Mouse (Mus musculus) forebrain, embryonic 13.5 days (tissue): ENCODE data around the gene AY761185. TPM values are rescaled to one million over a fixed set of nuclear protein-coding genes. Genes with fewer than 3 reads are reported as not detected.
"Not testable (repeated sequence)": the region's sequence is repeated elsewhere in the genome, so short reads cannot be mapped to it uniquely, and the experiment has no call there.

ENCODE experiments used
- ATAC-seq: fragments of 200-750 bp; cut with Nextera tagmentation; 2 replicates; pipeline ENCODE4 v1.8.0; 2017
- H3K27ac ChIP-seq: fragments of 300-500 bp; sonication (generic); 2 replicates; pipeline ENCODE4 v1.5.1; 2015; ENCODE audit warnings: inconsistent platforms, mild to moderate bottlenecking, moderate library complexity
- H3K27me3 ChIP-seq: fragments of 300-500 bp; sonication (generic); 2 replicates; pipeline ENCODE4 v1.6.1; 2015; ENCODE audit warnings: mild to moderate bottlenecking, inconsistent platforms
- H3K36me3 ChIP-seq: fragments of 300-500 bp; sonication (generic); 2 replicates; pipeline ENCODE4 v1.6.1; 2015; ENCODE audit warnings: mild to moderate bottlenecking, inconsistent platforms; ENCODE audit not compliant: poor library complexity, severe bottlenecking
- H3K4me1 ChIP-seq: fragments of 300-500 bp; sonication (generic); 2 replicates; pipeline ENCODE4 v1.6.1; 2015; ENCODE audit warnings: inconsistent platforms
- H3K4me2 ChIP-seq: fragments of 300-500 bp; sonication (generic); 2 replicates; pipeline ENCODE4 v1.6.1; 2015; ENCODE audit warnings: inconsistent platforms, mild to moderate bottlenecking, moderate library complexity
- H3K4me3 ChIP-seq: fragments of 300-500 bp; sonication (generic); 2 replicates; pipeline ENCODE4 v1.5.1; 2015; ENCODE audit warnings: mild to moderate bottlenecking, inconsistent platforms
- H3K9ac ChIP-seq: fragments of 300-500 bp; sonication (generic); 2 replicates; pipeline ENCODE4 v1.6.1; 2015; ENCODE audit warnings: mild to moderate bottlenecking, inconsistent platforms
- H3K9me3 ChIP-seq: fragments of 300-500 bp; sonication (generic); replicated peaks from 2 replicates; pipeline ENCODE4 v1.6.1; 2016; ENCODE audit warnings: inconsistent platforms
- WGBS: fragments of 180-500 bp; shearing (Covaris S2); methylation state at CpG from one replicate; pipeline ENCODE4 v1.1.7; 2015; 5-methylcytosine and 5-hydroxymethylcytosine counted together
- polyA plus RNA-seq: library from polyadenylated mRNA; unstranded; fragments of >200 nt; fragmentation: Nextera tagmentation; extraction: Ambion mirVana; gene quantifications from 2 replicates; pipeline ENCODE4 v1.2.1, GENCODE M21; 2015

AY761185 gene
- polyA plus RNA-seq: not detected in 2 replicates

GRCm38 (mm10) chr8:20944610-20945009, at the start of gene AY761185:
AY761185 (minus strand) TSS chr8:20944710.
- Histone ChIP-seq H3K4me3 (no peak within 1 kb of the TSS), H3K4me2 (no peak within 1 kb of the TSS), H3K9ac (no peak within 1 kb of the TSS), H3K27ac (no peak within 1 kb of the TSS), H3K27me3 (no peaks in the 10 kb centered on the region), H3K9me3 (peaks cover 29% of the 10 kb centered on the region), H3K4me1 (no peaks in the 10 kb centered on the region), H3K36me3 (no peaks in the 10 kb centered on the region)
- WGBS: 73% methylated on average over 3 of the region's 3 CpGs
- ATAC-seq: no peak

DNA sequence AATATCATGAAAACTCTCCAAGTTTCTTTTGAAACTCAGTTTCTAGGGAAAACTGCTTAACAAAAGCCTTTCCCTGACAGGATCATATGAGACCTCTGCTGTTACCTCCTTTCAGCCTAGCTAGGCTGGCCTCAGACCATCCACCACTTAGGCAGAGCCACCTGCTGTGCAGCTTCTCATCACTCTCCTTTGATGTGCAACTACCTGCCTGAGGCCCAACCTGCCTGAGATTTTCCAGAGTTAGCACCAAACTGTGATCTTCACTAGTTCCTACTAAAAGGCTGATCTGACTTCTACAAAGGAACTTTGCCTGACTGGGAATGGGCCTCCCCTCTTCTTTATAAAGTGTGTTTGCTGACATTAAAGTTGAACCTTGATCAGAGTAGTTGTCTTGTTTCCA, 49.5 kb upstream of the AY761185 start:
- not testable (repeated sequence) for H3K4me3 ChIP-seq, H3K4me1 ChIP-seq, H3K27ac ChIP-seq, H3K9ac ChIP-seq, H3K4me2 ChIP-seq, H3K27me3 ChIP-seq, ATAC-seq, H3K36me3 ChIP-seq, H3K9me3 ChIP-seq

GRCm38 (mm10) chr8:20979846-20980245, 35.3 kb upstream of the AY761185 start:
- H3K4me3 ChIP-seq: no peak overlapping the region
- H3K9me3 ChIP-seq: peaks cover 4% of the 10 kb centered on the region
- no peak overlapping the region for H3K9ac ChIP-seq
- no peak overlapping the region for H3K27ac ChIP-seq
- no peaks in the 10 kb centered on the region for H3K27me3 ChIP-seq
- 26% methylated on average over 1 of the region's 1 CpGs for WGBS
- no peak for ATAC-seq
- H3K4me1 ChIP-seq: no peaks in the 10 kb centered on the region
- H3K36me3 ChIP-seq: no peaks in the 10 kb centered on the region
- no peak overlapping the region for H3K4me2 ChIP-seq

- H3K27me3 ChIP-seq: no peaks in the 10 kb centered on the region
- no peaks in the 10 kb centered on the region for H3K4me1 ChIP-seq
- H3K9ac ChIP-seq: no peak overlapping the region
- H3K27ac ChIP-seq: no peak overlapping the region
- no peak overlapping the region for H3K4me3 ChIP-seq
- H3K36me3 ChIP-seq: no peaks in the 10 kb centered on the region
- no peak overlapping the region for H3K4me2 ChIP-seq
- peaks cover 11% of the 10 kb centered on the region for H3K9me3 ChIP-seq
- no peak for ATAC-seq
- 81% methylated on average over 2 of the region's 2 CpGs for WGBS
These were observed 20.0 kb upstream of the AY761185 start for GRCm38 (mm10) chr8:20964531-20964930.

DNA sequence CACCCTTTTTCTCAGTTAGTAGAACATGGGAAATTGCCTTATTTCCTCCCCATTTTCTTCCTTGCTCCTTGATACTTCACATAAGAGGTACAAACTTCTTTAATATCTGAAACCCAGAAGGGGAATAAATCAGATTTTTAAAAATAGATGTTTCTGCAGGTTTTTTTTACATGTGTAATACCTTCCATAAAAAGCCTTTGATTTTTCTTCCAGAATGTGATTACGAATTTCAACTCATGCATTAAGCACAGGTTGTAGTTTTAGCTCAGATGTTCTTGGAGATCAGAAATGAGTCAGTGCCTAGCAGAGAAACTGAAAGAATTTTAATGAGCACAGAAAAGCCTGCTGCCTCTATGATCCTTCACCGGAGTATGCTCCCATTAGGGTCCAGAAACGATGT, 22.5 kb downstream of the AY761185 start, which contains the start of gene Gm6040:
TSS of gene Gm6040 (minus strand) at position 101 of the 400 bp plus-strand sequence.
- Histone ChIP-seq H3K4me2 (no peak within 1 kb of the TSS), H3K4me1 (no peaks in the 10 kb centered on the region), H3K36me3 (no peaks in the 10 kb centered on the region), H3K27ac (no peak within 1 kb of the TSS), H3K9ac (no peak within 1 kb of the TSS), H3K4me3 (no peak within 1 kb of the TSS), H3K27me3 (no peaks in the 10 kb centered on the region), H3K9me3 (peaks cover 46% of the 10 kb centered on the region)
- ATAC-seq: no peak
- WGBS: 75% methylated on average over 3 of the region's 3 CpGs

GRCm38 (mm10) chr8:20912288-20912687, 32.2 kb downstream of the AY761185 start:
- 85% methylated on average over 1 of the region's 1 CpGs for WGBS
- no peak for ATAC-seq
- no peak overlapping the region for H3K27ac ChIP-seq
- H3K27me3 ChIP-seq: no peaks in the 10 kb centered on the region
- H3K4me2 ChIP-seq: no peak overlapping the region
- no peaks in the 10 kb centered on the region for H3K4me1 ChIP-seq
- no peaks in the 10 kb centered on the region for H3K36me3 ChIP-seq
- H3K9ac ChIP-seq: no peak overlapping the region
- peaks cover 26% of the 10 kb centered on the region for H3K9me3 ChIP-seq
- no peak overlapping the region for H3K4me3 ChIP-seq

GRCm38 (mm10) chr8:20908256-20908655, 36.3 kb downstream of the AY761185 start:
- ATAC-seq: no peak
- Histone ChIP-seq H3K4me2 (no peak overlapping the region), H3K9me3 (peaks cover 21% of the 10 kb centered on the region), H3K27ac (no peak overlapping the region), H3K4me3 (no peak overlapping the region), H3K9ac (no peak overlapping the region), H3K27me3 (no peaks in the 10 kb centered on the region), H3K4me1 (no peaks in the 10 kb centered on the region), H3K36me3 (no peaks in the 10 kb centered on the region)
- WGBS: 65% methylated on average over 2 of the region's 2 CpGs

DNA sequence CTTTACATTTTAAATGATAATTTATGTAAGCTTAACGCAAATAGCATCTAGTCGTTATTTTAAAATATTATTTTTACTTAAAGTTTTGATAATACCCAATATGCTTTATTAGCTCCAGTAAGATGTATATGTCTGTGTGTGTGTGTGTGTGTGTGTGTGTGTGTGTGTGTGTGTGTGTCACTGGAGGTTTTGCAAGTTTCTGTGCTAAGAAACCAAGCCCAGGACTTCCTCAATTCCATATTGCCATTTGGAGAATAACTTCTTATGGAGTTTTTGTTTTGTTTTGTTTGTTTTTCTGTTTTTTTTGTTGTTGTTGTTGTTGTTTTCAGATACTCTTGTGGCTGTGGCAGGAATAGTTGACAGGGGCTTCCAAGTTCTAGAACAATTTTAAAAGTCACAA, 37.4 kb downstream of the AY761185 start:
- H3K9me3 ChIP-seq: peaks cover 24% of the 10 kb centered on the region
- H3K4me2 ChIP-seq: no peak overlapping the region
- no peak for ATAC-seq
- H3K4me3 ChIP-seq: no peak overlapping the region
- no peaks in the 10 kb centered on the region for H3K36me3 ChIP-seq
- H3K9ac ChIP-seq: no peak overlapping the region
- no peaks in the 10 kb centered on the region for H3K4me1 ChIP-seq
- H3K27me3 ChIP-seq: no peaks in the 10 kb centered on the region
- WGBS: 89% methylated on average over 2 of the region's 2 CpGs
- no peak overlapping the region for H3K27ac ChIP-seq

DNA sequence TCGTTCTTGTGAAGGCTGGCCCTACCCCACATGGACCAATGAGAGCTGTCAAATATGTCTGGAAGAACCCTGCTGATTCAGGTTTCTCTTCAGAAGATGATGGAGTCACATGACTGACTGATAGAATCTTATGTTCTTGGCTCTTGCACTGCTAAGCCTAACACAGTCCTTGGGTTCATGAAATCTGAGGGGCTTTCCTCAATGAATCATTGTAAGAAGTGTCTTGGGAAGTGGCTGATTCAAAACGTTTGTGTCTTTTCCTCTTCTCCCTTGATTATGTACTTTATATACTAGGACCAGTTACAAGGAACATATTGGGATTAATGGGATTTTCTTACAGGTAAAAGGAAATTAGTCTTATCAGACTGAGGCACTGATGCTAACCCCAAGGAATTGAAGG, 42.0 kb downstream of the AY761185 start, which contains the start of gene Gm15056:
TSS of gene Gm15056 (minus strand) at position 101 of the 400 bp plus-strand sequence.
- H3K9me3 ChIP-seq: peaks cover 55% of the 10 kb centered on the region
- H3K9ac ChIP-seq: no peak within 1 kb of the TSS
- no peaks in the 10 kb centered on the region for H3K4me1 ChIP-seq
- no peak within 1 kb of the TSS for H3K4me3 ChIP-seq
- no peak within 1 kb of the TSS for H3K4me2 ChIP-seq
- H3K27me3 ChIP-seq: no peaks in the 10 kb centered on the region
- H3K27ac ChIP-seq: no peak within 1 kb of the TSS
- ATAC-seq: no peak
- H3K36me3 ChIP-seq: no peaks in the 10 kb centered on the region
- 52% methylated on average over 2 of the region's 2 CpGs for WGBS

Other genes with a start within 250 kb of the AY761185 start
- gene Defb33, start 52.0 kb downstream of the AY761185 start, polyA plus RNA-seq: not detected in 2 replicates
- gene Gm15056, start 42.1 kb downstream of the AY761185 start, polyA plus RNA-seq: not detected in 2 replicates
- not detected in 2 replicates for gene Gm6040, start 22.6 kb downstream of the AY761185 start, polyA plus RNA-seq
- not detected in 2 replicates for gene Defa21, start 80.8 kb upstream of the AY761185 start, polyA plus RNA-seq
- gene Defa23, start 110.3 kb upstream of the AY761185 start, polyA plus RNA-seq: not detected in 2 replicates
- gene Defa35, start 120.3 kb upstream of the AY761185 start, polyA plus RNA-seq: not detected in 2 replicates
- not detected in 2 replicates for gene Defa25, start 139.7 kb upstream of the AY761185 start, polyA plus RNA-seq
- not detected in 2 replicates for gene Gm14851, start 151.3 kb upstream of the AY761185 start, polyA plus RNA-seq
- gene Defa30, start 189.9 kb upstream of the AY761185 start, polyA plus RNA-seq: not detected in 2 replicates
- not detected in 2 replicates for gene Defa22, start 217.6 kb upstream of the AY761185 start, polyA plus RNA-seq
- gene Defa31, start 246.9 kb upstream of the AY761185 start, polyA plus RNA-seq: not detected in 2 replicates